Mouse (Mus musculus) right cerebral cortex, adult 2 months (tissue): ENCODE measurements around the gene Ncaph.
A peak's percentile ranks its signal among the peaks of the same experiment; 100 is the strongest.
"Not testable (repeated sequence)": the region's sequence is repeated elsewhere in the genome, so short reads cannot be mapped to it uniquely, and the experiment has no call there.

Experiments used
- DNase-seq, 2 experiments: peaks; one replicate each; pipeline ENCODE4 v3.0.0; 2021 to 2022; ENCODE audit warnings: low spot score in 2 of 2

Ncaph gene

DNA sequence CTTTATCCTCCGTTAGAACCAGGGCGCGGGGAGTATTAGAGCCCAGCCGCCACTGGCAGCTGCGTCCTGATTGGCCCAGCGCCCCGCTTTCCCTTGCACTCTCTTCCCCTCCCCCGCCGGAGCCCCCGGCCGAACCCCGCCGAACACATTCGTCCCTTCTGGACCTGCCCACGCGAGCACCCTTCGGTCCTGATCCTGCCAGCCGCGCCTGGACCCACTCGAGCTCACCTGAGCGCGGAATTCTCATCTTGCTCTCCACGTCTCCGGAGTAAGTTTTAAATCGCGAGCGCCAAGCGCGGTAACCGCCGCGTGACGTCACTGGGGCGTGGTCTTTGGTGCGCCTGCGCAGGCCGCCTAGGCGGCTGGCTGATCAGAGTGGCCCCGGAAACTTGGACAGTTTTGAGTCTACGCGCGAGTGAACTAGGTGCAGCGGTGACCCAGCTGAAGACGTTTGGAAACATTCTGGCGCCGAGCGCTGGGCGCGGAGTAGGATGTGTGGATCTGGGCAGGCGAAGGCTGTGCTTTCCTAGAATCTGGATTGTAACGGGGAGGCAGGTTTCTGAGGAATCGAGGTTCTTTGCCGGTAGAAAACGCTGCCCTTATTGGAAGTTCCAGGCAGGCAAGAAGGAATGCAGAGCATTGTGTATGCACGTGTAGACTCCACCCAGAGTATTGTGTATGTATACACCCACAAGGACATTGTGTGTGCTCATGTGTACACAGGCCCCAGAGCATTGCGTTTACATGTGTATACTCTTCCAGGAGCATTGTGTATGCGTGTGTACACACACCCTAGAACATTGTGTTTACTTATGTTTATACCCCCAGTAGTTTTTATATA lies at the start of gene Ncaph:
Gene Ncaph, minus strand, starts transcription at position 334 of the 841 bp plus-strand sequence.
- peak; percentile 90 to 94 for DNase-seq

DNA sequence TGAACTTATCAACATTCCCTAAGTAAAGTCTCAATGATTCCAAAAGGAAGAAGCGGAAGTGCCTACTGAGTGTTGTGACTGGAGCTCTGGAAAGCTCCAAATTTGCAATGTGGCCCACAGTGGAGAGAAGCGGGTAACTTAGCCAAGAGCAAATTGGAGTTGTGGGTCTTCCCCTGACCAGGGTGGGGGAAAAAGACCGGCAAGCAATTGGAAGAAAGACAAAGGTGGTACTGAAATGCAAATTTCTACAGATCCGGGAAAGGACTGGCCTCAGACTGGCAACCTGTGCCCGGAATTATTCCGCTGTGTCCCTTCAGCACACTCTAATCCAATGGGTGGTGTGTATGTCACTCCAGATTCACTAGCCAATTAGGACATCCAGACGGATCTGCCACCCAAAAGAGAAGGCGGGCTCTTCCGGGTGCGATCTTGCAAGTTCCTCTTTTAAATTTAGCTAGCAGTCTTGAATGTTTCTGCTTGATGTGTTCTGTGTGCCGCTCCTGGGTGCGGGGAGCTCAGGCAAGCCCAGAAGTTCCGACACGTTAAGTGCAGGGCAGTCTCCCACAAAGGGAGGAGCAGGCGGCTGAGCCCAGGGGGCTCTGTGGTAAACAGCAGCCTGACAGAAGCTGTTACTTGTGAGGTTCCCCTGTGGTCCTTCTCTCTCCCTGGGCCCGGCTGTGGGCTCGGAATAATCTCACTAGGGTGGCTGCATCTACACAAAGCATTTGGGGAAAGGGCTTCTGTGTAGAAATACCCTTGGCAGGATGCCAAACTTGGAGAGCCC lies 49.0 kb upstream of the Ncaph start:
- DNase-seq, result peak; percentile 82 to 83

DNA sequence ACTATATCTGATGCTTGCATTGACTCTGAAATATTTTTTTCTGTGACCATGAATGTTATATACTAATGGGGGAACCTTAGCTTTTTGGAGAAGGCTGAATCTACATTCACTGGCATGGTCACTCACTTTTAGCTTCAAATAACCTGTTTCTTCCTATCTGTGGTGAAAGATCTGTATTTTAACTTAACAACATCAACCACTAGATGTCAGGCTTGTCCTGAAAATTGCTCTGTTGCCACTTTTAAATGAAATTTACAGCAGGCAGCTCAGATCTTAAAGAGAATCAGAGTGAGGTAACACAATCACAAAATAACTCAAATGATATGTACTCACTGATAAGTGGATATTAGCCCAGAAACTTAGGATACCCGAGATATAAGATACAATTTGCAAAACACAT lies 32.5 kb upstream of the Ncaph start:
- DNase-seq, result peak; percentile 2 to 34

DNA sequence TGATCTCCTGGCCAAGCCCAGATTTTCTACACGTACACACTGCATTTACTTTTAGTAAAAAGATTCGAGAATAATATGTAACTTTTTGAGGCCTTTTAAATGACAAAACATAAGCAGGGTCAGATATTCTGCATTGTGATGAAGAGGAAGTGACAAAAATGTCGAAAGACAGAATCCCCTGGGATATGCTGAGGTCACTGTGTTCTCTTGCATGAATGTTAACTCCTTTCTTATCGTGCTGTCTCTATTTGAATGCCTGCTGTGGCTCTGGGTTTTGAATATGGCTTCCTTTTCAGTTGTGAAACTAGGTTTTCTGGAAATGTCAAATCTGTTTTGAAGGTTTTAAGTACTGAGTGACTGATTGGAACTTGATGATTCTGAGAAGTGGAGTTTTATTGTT lies 31.9 kb upstream of the Ncaph start:
- DNase-seq, result no peak

DNA sequence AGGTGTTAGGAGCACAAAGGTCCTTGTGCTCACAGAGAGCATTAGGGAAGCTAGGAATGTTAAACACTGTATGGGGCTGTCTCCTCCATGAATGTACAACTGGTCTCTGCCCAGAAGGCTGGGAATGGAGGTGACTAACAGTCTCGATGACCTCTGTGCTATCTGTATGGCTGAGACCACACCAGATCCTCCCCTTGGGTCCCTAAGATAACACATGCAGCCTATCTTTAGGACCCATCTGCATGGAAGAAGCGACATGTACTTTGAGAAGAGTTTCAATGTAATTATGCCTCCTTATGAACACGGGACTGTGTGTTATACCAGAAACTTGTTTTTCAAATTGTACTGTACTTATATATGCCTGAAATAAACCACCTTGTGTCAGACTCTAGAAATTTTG lies 11.9 kb upstream of the Ncaph start:
- DNase-seq, result no peak

DNA sequence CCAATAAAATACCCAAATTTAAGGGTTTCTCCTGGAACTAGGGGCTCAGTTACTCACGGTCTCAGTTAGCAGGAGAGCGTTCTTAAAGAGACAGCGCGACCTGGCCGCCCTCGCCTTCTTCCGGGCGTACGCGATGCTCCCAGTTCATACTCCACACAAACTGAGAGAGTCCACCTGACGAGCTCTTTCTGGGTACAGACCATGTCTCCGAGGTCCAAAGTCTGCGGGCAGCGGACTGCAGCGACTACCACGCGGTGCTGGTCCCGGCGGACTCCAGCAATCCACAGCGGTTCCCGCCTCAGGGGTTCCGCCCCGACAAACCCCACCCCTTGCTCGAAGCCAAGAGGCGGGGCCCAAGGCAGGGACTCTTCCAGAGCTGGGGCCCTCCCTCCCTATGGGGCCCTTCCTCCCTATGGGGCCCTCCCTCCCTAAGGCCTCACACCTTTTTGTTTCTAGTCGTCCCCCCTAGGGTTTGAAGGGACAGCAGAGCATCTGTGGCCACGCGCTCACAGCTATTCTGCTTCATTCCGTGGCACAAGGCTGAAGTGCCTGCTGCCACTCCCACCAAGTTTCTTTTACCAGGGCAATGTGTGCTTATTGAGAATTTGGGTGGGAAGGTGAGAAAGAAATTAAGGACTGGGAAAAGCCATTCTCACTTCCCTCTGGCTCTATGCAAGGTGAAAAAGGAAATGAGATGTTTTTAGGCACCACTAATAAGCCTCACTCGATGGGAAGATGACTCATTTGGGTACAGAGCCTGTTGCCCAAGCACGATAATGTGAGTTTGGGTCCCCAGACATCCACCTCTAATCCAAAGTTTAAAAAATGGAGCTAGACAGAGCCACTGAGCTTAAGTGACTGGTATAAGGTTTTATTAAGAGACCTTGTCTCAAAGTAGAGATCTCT lies 9.7 kb upstream of the Ncaph start, which contains the start of gene Itpripl1:
Gene Itpripl1, minus strand, starts transcription at position 285 of the 906 bp plus-strand sequence.
- peak in 1 of 2 experiments; percentile 51 for DNase-seq

DNA sequence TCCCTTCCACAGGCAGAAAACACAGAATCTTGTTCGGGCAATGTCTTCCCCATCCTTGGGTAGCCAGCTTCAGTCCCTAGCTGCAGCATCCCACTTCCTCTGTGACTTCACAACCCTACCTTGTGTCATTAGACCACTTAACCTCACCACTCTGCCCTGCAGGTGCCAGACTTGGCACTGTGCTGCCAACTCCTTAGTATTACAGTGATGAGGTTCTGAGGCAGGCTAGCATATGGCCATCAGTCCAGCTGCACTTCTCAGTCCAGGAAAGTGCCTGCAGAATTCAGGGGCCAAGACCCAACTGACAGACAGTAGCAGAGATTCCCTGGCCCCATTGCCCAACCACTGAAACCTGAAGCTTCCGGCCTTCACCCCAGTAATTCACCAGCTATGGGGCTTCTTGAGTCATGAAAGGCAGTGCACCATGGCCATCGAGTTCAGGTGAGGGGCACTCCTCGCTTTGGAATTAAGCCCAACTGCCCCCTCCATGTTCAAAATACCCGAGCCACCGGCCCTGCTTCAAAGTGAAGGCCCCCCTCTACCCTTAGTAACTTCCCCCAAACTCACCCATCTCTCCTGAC lies 8.9 kb upstream of the Ncaph start:
- no peak for DNase-seq

DNA sequence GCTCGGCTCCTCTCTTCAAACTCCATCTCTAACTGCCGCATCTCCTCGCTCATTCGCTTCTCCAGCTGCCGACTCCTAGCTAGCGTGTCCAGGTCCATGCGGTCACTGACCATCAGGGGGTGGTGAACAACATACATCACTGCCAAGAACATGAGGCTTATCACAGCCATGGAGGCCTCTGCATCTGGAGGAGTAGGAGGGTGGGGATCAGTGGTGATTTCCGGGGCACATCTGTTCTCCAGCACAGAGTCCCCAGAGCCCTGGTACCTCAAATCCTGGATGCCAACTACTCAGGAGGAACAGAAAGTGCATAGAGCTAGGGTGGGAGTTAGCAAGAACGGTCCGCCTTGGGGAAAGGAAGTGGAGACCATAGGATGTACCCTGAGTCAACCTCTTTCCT lies 8.3 kb upstream of the Ncaph start:
- DNase-seq, result no peak

DNA sequence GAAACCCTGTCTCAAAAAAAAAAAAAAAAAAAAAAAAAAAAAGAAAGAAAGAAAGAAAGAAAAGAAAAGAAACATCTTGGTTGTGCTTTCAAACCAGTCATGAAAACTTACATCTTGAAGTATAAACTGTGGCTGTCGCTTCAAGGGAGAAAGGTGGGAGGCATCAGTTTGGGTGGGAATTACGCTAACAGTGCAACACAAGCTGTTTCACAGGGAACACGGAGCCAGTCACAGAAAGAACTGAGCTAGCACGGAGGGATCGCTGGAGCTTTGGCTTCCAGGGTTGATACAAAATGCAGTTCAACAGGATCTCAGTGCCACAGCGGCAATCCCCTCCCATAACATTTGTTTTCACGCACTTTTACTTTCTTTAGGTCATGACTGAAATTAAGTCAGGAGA lies 6.3 kb upstream of the Ncaph start:
- peak in 1 of 2 experiments; percentile 21 for DNase-seq

DNA sequence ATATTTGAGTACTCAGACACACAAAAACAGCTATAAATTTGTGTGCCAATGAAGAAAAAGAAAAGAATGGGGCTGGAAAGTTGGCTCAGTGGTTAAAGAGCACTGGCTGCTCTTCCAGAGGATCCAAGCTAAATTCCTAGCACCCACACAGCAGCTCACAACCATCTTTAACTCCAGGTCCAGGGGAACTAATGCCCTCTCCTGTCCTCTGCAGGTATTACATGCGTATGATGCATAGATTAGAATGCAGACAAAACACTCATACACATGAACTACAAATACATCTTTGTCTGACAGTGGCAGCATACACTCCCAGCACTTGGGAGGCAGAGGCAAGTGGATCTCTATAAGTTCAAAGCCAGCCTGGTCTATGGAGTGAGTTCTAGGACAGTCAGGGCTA lies 5.9 kb upstream of the Ncaph start:
- no peak for DNase-seq

DNA sequence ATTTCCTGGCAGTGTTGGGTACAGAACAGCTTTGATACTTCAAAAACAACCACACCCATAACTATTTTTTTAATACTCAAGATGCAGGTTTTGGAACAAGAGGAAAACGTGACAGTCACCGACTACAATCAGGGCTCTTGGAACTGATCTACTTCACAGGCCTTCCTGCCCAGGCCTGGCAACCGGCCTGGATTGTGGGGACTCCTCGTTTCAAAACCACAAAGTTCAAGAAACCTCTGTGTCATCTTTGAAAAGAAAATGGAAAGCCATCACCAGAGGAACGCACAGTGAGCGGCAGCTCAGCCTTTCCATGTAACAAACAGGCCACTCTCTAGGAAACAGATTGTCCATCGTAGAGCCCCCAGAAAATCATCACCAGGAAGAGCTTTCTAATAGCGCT lies 5.3 kb upstream of the Ncaph start:
- no peak for DNase-seq

DNA sequence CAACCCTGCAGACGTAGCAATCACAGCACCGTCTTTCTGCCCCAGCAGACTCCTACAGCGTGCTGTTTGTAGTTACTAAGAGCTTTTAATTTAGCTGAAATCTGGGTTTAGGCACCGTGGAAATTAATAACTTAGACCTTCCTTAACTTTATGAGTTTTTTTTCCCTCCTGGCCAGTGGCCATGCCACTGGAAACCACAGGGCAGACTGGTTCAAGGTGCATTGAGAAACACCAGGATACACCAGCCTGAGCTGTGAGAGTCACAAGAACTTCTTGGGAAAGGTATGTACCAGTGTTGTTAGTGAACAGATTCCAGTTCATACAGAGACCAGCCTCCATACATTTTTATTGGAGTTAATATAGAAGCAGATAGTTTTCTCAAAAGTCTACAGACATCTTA lies 4.7 kb upstream of the Ncaph start:
- no peak for DNase-seq

DNA sequence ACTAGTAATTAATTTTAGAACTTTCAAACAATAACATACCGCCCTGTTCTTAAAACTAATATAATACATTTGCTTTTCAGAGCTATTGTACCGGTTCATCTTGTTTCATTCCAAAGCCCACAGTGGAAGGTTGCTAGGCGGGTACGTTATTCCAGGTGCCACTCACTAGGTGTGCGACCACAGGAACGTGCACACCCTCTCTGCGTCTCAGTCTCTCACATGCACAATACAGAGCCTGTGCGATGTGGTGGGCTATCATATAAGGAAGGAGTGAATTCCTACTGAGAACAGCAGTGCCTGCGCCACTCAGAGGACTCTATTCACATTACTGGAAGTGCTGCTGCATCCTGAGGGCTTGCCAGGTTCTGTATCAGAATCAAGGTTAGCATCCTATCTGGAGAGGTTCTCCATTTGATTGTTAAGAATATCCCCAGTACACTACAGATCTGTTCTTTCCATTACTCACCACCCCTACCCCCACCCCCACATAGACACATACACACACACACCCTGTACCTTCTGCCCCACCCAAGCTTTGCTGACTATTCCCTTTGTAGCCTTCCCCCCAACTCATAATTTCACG lies 4.2 kb upstream of the Ncaph start:
- no peak for DNase-seq

DNA sequence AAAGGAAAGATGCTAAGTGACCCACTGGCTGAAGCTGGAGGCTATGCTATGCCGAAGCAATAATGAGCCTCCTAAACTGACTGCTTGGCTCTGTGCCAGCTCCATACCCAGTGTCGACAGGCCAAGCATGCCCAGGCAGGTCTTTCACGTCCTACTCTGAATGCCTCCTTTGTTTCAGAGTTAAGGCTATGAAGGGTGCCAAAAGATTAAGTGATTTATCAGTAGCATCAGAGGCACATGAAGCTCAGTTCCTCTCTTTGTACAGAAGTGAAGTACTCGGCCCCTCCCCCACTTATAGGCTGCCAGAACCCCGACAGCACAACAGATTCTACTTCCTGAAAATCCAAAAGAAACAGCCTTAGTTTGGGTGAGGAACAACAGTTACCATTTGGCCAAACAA lies 3.2 kb upstream of the Ncaph start:
- DNase-seq, result no peak

DNA sequence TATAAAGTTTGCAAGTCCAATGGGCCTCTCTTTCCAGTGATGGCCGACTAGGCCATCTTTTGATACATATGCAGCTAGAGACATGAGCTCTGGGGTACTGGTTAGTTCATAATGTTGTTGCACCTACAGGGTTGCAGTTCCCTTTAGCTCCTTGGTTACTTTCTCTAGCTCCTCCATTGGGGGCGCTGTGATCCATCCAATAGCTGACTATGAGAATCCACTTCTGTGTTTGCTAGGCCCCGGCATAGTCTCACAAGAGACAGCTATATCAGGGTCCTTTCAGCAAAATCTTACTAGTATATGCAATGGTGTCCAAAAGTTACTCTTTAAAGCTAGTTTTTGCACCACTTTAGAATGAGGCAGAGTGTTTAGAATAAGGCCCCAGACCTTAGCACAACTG lies 1.5 kb upstream of the Ncaph start:
- DNase-seq, result not testable (repeated sequence)

DNA sequence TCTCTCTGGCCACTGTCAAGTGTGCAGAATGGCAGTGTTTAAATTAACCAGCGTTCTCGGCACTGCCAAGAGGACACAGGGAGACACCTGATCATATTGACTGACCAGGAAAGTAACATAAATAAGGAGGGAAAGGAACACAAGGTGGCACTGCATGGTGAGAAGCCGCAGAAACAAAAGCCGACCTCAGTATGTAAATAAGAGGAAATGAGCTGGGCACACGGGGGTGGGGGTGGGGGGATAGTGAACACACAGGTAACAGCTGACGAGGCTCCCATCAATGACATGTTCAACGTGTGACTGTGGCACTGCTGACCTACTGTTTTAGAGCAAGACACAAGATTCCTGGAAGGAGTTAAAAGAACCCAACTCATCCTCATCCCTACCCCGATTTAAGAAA lies 2.4 kb downstream of the Ncaph start:
- no peak for DNase-seq

DNA sequence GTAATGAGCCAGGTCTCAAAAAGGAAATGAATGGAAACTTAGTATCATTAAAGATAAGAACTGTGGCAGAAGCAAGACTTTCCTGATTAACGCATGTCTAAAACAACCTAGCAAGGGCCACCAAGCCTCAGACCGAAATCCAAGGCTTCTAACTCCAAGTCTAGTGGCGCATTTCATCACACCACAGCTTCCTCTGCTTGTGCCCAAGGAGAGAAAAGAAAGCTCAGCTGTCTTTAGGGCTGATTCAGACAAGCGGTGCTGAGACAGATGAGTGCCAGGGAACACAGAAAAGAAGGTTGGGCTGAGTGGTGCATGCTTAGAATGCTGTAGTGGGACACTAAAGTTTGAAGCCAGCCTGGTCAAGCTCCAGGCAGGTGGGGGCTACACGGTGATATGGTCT lies 4.8 kb downstream of the Ncaph start:
- DNase-seq, result no peak

DNA sequence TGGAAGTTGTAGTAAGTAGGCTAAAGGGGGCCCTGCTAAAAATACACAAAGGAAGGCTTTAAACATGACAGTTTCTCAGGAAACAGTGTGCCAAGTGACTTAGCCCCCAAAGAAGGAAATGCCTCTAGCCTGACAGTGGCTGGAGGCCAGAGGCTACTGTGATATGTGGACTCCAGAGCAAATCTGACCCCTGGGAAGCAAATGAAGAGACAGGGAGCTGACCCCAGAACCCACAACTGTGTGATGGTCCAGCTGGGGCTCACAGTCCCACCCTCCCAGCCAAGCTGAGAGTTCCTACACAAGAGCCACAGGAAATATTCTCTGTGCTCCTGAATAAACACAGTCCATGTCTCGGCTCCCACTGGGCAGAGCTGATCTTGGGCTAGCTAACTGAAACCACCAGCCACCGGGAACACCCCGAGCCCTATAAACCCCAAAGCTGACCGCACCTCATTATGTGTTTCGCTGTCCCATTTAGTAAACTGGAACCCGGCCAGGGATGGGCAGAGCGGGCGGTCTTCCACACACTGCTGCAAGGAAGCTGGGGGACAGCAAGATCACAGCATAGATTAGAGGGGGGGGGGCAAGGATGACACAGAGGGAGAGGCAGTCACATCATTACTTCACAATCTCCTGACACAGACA lies 12.0 kb downstream of the Ncaph start:
- no peak for DNase-seq

DNA sequence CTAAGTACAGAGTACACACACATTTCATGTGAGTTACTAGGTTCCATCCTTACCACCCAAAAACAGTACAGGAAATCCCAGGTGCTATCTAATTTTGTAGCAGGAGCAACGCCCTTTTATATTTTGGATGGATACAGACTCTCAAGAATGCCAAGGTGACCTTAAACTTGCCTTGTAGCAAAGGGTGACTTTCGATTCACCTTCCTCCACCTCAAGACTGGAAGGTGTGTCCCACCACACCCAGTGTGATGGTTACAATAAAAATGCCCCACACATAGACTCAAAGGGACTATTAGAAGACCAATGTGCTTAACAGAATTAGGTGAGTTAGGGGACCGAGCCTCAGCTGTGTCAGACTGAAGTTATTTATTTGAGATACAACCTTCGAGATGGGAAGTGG lies 24.8 kb downstream of the Ncaph start:
- no peak for DNase-seq

DNA sequence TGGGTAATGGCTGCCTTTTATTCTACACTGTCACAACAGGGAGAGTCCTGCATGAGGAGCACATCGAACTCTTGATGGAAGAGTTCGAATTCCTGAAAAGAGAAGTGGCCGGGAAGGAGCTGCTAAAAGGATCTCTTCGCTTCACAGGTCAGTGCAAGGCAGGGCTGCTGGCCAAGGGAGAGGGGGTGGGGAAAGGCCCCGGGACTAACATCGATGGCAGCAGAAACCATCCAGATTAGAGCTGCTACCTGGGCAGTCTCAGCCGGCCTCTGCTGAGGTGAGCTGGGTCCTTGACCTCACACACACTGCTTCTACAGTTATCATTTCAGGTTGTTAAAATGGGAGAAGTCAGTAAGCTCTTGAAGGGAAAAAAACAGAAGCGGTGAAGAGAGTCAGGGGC lies 41.8 kb downstream of the Ncaph start:
- no peak for DNase-seq

DNA sequence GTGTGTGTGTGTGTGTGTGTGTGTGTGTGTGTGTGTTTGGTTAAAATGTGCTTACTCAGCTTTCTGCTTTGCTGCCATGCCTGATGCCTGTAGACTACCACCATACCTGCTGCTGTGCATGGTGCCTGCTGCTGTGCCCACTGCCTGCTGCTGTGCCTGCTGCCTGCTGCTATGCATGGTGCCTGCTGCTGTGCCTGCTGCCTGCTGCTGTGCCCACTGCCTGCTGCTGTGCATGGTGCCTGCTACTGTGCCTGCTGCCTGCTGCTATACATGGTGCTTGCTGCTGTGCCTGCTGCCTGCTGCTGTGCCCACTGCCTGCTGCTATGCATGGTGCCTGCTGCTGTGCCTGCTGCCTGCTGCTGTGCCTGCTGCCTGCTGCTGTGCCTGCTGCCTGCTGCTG lies 43.6 kb downstream of the Ncaph start:
- not testable (repeated sequence) for DNase-seq
